Mouse (Mus musculus) MN1 (cell line): ENCODE data around the gene Lsm14a.

ENCODE experiments used
- DNase-seq: peaks from one replicate; pipeline ENCODE4 v3.0.0-alpha.2; 2016; ENCODE audit warnings: low spot score

Gene Lsm14a

GRCm38 (mm10) chr7:34309186-34309764 is 83.8 kb downstream of the Lsm14a start:
- DNase-seq: no peak

- no peak for DNase-seq
These were observed 84.5 kb downstream of the Lsm14a start for GRCm38 (mm10) chr7:34308586-34308985.

GRCm38 (mm10) chr7:34305454-34305853 is 87.7 kb downstream of the Lsm14a start:
- no peak for DNase-seq

GRCm38 (mm10) chr7:34302651-34303050 is 90.5 kb downstream of the Lsm14a start:
- DNase-seq: no peak

GRCm38 (mm10) chr7:34301952-34302351 is 91.2 kb downstream of the Lsm14a start:
- no peak for DNase-seq

GRCm38 (mm10) chr7:34298818-34299217 is 94.3 kb downstream of the Lsm14a start:
- DNase-seq: no peak

GRCm38 (mm10) chr7:34296124-34296523 is 97.0 kb downstream of the Lsm14a start:
- no peak for DNase-seq
